Mouse (Mus musculus) thymus, postnatal 4 days (tissue): ENCODE results near the gene Chmp2a.

Experiments used
- DNase-seq: peaks from one replicate; pipeline ENCODE4 v3.0.0; 2021

Chmp2a gene

GRCm38 (mm10) chr7:12998053-12998452, 36.6 kb downstream of the Chmp2a start, which contains the start of gene Slc27a5:
Slc27a5 (minus strand) TSS chr7:12998192.
- no peak for DNase-seq

DNA sequence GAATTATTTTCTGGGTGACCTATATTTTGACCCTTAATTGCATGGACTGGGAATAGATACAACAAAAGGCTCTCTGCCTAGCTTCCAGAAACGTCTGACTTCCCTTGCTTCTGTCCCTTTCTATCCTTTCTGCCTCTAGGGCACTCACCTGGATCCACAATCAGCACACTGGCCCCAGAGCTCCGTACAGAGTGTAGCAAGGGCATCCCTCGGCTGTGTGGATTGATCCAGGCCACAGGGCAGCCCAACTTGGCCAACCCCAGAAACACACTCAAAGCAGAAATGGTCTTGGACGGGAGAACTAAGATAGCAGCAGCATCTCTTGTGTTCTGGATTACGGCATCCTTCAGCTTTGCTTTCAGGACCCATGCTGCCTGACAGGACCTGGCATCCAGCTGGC, 37.4 kb downstream of the Chmp2a start:
- no peak for DNase-seq

- DNase-seq = no peak
Measured at GRCm38 (mm10) chr7:12995862-12996261, 38.7 kb downstream of the Chmp2a start.

DNA sequence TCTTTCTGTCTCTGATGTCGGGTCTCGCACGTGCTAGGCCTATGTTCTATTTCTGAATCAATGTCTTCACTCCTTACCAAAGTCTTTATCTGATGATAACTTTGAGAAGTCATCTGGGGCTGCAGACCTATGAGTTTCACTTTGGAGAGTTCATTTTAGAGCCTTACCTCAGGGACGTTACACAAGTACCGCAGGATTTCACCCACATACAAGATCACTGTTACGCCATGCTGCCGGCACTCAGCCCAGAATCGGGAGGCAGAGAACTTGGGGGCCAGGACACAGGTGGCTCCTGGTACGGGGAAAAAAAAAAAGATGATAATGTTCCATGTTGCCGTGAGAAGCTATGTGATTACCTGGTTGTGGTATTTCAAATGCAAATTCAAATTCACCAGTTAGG, 41.5 kb downstream of the Chmp2a start:
- no peak for DNase-seq

GRCm38 (mm10) chr7:12992222-12992621, 42.4 kb downstream of the Chmp2a start:
- DNase-seq = peak; percentile 77

- DNase-seq = no peak
Measured at GRCm38 (mm10) chr7:12987409-12988189, 47.0 kb downstream of the Chmp2a start.

- DNase-seq = no peak
Measured at GRCm38 (mm10) chr7:12986906-12987305, 47.7 kb downstream of the Chmp2a start.

GRCm38 (mm10) chr7:12985724-12986123, 48.9 kb downstream of the Chmp2a start:
- no peak for DNase-seq
